Mouse (Mus musculus) mammary gland, adult 2 months (tissue): Measurements from ENCODE around the gene Pld6. TPM values are rescaled to one million over a fixed set of nuclear protein-coding genes. Genes with fewer than 3 reads are reported as not detected.

ENCODE experiments used
- polyA plus RNA-seq: library from polyadenylated mRNA; depleted of rRNA; stranded (reverse); fragments of >200 nt; gene quantifications from 2 replicates; pipeline ENCODE4 v1.2.3, GENCODE M21; 2012; ENCODE audit warnings: low replicate concordance; rRNA removed

The Pld6 gene
- polyA plus RNA-seq, result 1.2 and 1.3 TPM in 2 replicates

DNA sequence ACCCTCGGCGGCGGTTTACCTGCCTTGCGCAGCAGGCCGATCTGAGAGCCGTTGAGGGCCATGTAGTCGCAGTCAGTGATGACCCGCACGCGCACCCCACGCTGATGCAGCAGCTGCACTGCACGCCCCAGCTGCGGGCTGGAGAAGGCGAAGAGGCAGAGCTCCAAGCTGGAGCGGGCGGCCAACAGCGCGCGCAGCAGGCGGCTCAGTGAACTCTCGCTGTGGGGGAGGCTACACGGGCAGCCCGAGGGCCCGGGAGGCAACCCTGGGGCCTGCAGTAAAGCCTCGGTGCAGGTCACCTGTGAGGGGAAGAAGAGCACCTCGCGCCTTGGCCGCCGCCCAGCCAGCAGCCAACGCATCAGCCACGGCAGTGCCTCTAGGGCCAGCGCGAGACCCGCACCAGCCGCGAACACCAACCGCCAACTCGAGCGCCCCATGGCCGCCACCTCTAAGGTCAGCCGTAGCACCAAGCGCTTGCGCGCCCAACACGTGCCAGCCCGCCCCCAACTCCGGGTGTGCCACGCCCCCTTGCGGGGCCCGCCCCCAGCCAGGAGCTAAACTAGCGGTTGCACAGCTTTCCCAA is at the start of gene Pld6:
Gene Pld6, minus strand, starts transcription at position 447 of the 583 bp plus-strand sequence.

DNA sequence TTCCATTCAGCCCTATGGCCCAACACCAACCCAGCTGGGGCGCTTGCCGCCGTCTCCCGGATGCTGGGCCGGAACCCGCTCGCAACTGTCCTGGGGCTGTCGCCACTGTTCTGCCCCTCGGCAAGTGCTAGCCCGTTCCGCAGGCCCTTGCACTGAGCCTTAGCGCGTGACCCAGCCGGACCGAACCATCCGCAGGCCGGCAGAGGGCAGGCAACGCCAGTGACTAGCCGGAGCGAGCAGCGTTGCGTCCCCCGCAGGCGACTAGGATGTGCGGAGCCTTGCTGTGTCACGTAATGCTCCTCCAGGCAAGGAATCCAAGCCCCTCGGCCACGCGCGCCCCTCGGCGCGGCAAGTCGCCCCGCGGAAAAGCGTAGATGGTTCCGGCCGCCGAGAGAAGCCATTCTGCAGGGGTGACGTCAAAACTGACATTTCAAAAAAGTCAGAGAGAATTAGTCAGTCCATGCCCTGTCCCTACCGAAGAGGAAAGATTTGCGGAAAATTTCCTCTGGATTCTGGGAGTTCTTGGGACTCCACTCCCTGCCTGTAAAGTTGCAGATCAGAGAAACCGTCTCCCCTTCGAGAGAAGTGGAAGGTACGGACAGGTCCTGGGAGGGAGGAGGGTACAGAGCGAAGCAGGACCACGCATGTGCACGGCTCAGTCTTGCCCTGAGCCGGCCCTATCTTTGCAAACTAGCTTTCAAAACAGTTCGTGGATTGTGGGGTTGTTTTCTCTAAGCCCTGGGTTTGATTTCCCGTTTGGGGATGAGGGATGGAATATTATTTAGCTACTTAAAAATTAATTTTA is 22.4 kb upstream of the Pld6 start, which contains the start of gene Flcn:
Gene Flcn, minus strand, starts transcription at position 347 of the 805 bp plus-strand sequence.

Other genes starting within 250 kb of the Pld6 start
- gene Nlrp3, start 246.1 kb downstream of the Pld6 start, polyA plus RNA-seq, result 0.73 and 0.83 TPM in 2 replicates
- not detected in 2 replicates for gene Olfr222, start 211.4 kb downstream of the Pld6 start, polyA plus RNA-seq
- gene Olfr223, start 194.4 kb downstream of the Pld6 start, polyA plus RNA-seq, result not detected in 2 replicates
- gene Mprip, start 126.3 kb downstream of the Pld6 start, polyA plus RNA-seq, result 81.1 and 126 TPM in 2 replicates
- gene Flcn, start 22.4 kb upstream of the Pld6 start, polyA plus RNA-seq, result 58.6 and 69.3 TPM in 2 replicates
- 28.2 and 39.1 TPM in 2 replicates for gene Nt5m, start 51.8 kb upstream of the Pld6 start, polyA plus RNA-seq
- 10.5 and 28.6 TPM in 2 replicates for gene Cops3, start 52.2 kb upstream of the Pld6 start, polyA plus RNA-seq
- gene Med9, start 160.6 kb upstream of the Pld6 start, polyA plus RNA-seq, result 18.9 and 27.8 TPM in 2 replicates
- gene Rasd1, start 177.3 kb upstream of the Pld6 start, polyA plus RNA-seq, result 49.5 and 62.0 TPM in 2 replicates